Mouse (Mus musculus): ENCODE results near the gene Wfdc15a. TPM values are rescaled to one million over a fixed set of nuclear protein-coding genes. Genes with fewer than 3 reads are reported as not detected.

Wfdc15a gene
- total and polyA plus RNA-seq, 2 experiments: not detected

- DNase-seq (ENCODE audit: extremely low read depth, low read depth, low spot score): no peak
- H3K79me2 ChIP-seq (ENCODE audit: control insufficient read depth, insufficient read depth, low read length): no peaks in the 10 kb centered on the region
- TF ChIP-seq CTCF (IDR thresholded peaks at IDR 0.05; ENCODE audit: low read depth, low read length): no peak
- TF ChIP-seq POLR2A (IDR thresholded peaks at IDR 0.05; ENCODE audit: extremely low read depth, insufficient read depth, low read length): no peak
- H3K27me3 ChIP-seq (ENCODE audit: control insufficient read depth, insufficient read depth, low read length): no peaks in the 10 kb centered on the region
- H3K9ac ChIP-seq (ENCODE audit: low read depth, low read length): no peak overlapping the region
- no peak overlapping the region for H3K4me3 ChIP-seq (ENCODE audit: insufficient read depth, low read depth, low read length)
- H3K27ac ChIP-seq (replicated peaks; ENCODE audit: insufficient read depth, low read depth, low read length): no peak overlapping the region
- 47% methylated on average over 9 of the region's 9 CpGs for WGBS
- no peaks in the 10 kb centered on the region for H3K4me1 ChIP-seq (ENCODE audit: control insufficient read depth, insufficient read depth, low read length)
- H3K36me3 ChIP-seq (ENCODE audit: control insufficient read depth, insufficient read depth, low read length): no peaks in the 10 kb centered on the region
These were observed 15.7 kb downstream of the Wfdc15a start for GRCm38 (mm10) chr2:164184145-164184719.

DNA sequence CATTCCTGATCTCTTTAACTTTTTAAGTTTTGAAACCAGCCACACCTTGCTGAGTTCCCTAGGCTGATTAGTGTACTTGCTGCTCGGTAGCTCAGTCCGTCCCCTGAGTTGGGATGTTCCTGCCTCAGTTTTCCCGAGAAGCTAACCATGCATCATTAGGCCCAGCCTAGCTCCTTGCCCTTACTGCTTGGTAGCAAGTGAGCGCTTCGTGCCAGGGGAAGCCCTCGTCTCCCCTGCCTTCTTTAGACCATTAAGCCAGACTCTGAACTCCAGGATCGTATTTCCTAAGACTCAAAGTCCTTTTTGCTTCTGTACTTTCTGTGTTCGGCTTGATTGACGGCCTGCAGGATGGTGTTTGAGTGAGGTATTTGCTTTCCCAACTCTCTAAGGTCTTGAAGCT is 16.6 kb downstream of the Wfdc15a start:
- H3K27me3 ChIP-seq (ENCODE audit: control insufficient read depth, insufficient read depth, low read length): no peaks in the 10 kb centered on the region
- no peak overlapping the region for H3K27ac ChIP-seq (replicated peaks; ENCODE audit: insufficient read depth, low read depth, low read length)
- no peak overlapping the region for H3K4me3 ChIP-seq (ENCODE audit: insufficient read depth, low read depth, low read length)
- no peaks in the 10 kb centered on the region for H3K79me2 ChIP-seq (ENCODE audit: control insufficient read depth, insufficient read depth, low read length)
- no peak for DNase-seq (ENCODE audit: extremely low read depth, low read depth, low spot score)
- TF ChIP-seq POLR2A (IDR thresholded peaks at IDR 0.05; ENCODE audit: extremely low read depth, insufficient read depth, low read length): no peak
- no peak for TF ChIP-seq CTCF (IDR thresholded peaks at IDR 0.05; ENCODE audit: low read depth, low read length)
- no peaks in the 10 kb centered on the region for H3K36me3 ChIP-seq (ENCODE audit: control insufficient read depth, insufficient read depth, low read length)
- H3K4me1 ChIP-seq (ENCODE audit: control insufficient read depth, insufficient read depth, low read length): no peaks in the 10 kb centered on the region
- WGBS: 64% methylated on average over 9 of the region's 9 CpGs
- H3K9ac ChIP-seq (ENCODE audit: low read depth, low read length): no peak overlapping the region

- TF ChIP-seq POLR2A (IDR thresholded peaks at IDR 0.05; ENCODE audit: extremely low read depth, insufficient read depth, low read length) (no peak), CTCF (IDR thresholded peaks at IDR 0.05; ENCODE audit: low read depth, low read length) (no peak)
- no peak for DNase-seq (ENCODE audit: extremely low read depth, low read depth, low spot score)
- H3K27ac ChIP-seq (replicated peaks; ENCODE audit: insufficient read depth, low read depth, low read length): no peak within 1 kb of the TSS
- WGBS: 80% methylated on average over 7 of the region's 7 CpGs
- H3K9ac ChIP-seq (ENCODE audit: low read depth, low read length): no peak within 1 kb of the TSS
- no peaks in the 10 kb centered on the region for H3K4me1 ChIP-seq (ENCODE audit: control insufficient read depth, insufficient read depth, low read length)
- H3K79me2 ChIP-seq (ENCODE audit: control insufficient read depth, insufficient read depth, low read length): no peaks in the 10 kb centered on the region
- no peaks in the 10 kb centered on the region for H3K27me3 ChIP-seq (ENCODE audit: control insufficient read depth, insufficient read depth, low read length)
- H3K4me3 ChIP-seq (ENCODE audit: insufficient read depth, low read depth, low read length): no peak within 1 kb of the TSS
- H3K36me3 ChIP-seq (ENCODE audit: control insufficient read depth, insufficient read depth, low read length): no peaks in the 10 kb centered on the region
These were observed 17.2 kb downstream of the Wfdc15a start, which contains the start of gene Wfdc5 for GRCm38 (mm10) chr2:164182692-164183255. Gene Wfdc5 (minus strand): TSS chr2:164182742.

GRCm38 (mm10) chr2:164180770-164181169 is 19.2 kb downstream of the Wfdc15a start:
- 90% methylated on average over 4 of the region's 4 CpGs for WGBS
- TF ChIP-seq CTCF (IDR thresholded peaks at IDR 0.05; ENCODE audit: low read depth, low read length) (no peak), POLR2A (IDR thresholded peaks at IDR 0.05; ENCODE audit: extremely low read depth, insufficient read depth, low read length) (no peak)
- Histone ChIP-seq H3K79me2 (ENCODE audit: control insufficient read depth, insufficient read depth, low read length) (no peaks in the 10 kb centered on the region), H3K4me1 (ENCODE audit: control insufficient read depth, insufficient read depth, low read length) (no peaks in the 10 kb centered on the region), H3K4me3 (ENCODE audit: insufficient read depth, low read depth, low read length) (no peak overlapping the region), H3K27me3 (ENCODE audit: control insufficient read depth, insufficient read depth, low read length) (no peaks in the 10 kb centered on the region), H3K9ac (ENCODE audit: low read depth, low read length) (no peak overlapping the region), H3K27ac (replicated peaks; ENCODE audit: insufficient read depth, low read depth, low read length) (no peak overlapping the region), H3K36me3 (ENCODE audit: control insufficient read depth, insufficient read depth, low read length) (no peaks in the 10 kb centered on the region)
- no peak for DNase-seq (ENCODE audit: extremely low read depth, low read depth, low spot score)

- peak; percentile 20 for DNase-seq (ENCODE audit: extremely low read depth, low read depth, low spot score)
- Histone ChIP-seq H3K27ac (replicated peaks; ENCODE audit: insufficient read depth, low read depth, low read length) (no peak overlapping the region), H3K27me3 (ENCODE audit: control insufficient read depth, insufficient read depth, low read length) (no peaks in the 10 kb centered on the region), H3K4me1 (ENCODE audit: control insufficient read depth, insufficient read depth, low read length) (no peaks in the 10 kb centered on the region), H3K4me3 (ENCODE audit: insufficient read depth, low read depth, low read length) (no peak overlapping the region), H3K79me2 (ENCODE audit: control insufficient read depth, insufficient read depth, low read length) (no peaks in the 10 kb centered on the region), H3K36me3 (ENCODE audit: control insufficient read depth, insufficient read depth, low read length) (no peaks in the 10 kb centered on the region), H3K9ac (ENCODE audit: low read depth, low read length) (no peak overlapping the region)
- WGBS: 39% methylated on average over 3 of the region's 3 CpGs
- TF ChIP-seq CTCF (IDR thresholded peaks at IDR 0.05; ENCODE audit: low read depth, low read length) (peak; percentile 44), POLR2A (IDR thresholded peaks at IDR 0.05; ENCODE audit: extremely low read depth, insufficient read depth, low read length) (no peak)
These were observed 19.8 kb downstream of the Wfdc15a start for GRCm38 (mm10) chr2:164180124-164180523.

DNA sequence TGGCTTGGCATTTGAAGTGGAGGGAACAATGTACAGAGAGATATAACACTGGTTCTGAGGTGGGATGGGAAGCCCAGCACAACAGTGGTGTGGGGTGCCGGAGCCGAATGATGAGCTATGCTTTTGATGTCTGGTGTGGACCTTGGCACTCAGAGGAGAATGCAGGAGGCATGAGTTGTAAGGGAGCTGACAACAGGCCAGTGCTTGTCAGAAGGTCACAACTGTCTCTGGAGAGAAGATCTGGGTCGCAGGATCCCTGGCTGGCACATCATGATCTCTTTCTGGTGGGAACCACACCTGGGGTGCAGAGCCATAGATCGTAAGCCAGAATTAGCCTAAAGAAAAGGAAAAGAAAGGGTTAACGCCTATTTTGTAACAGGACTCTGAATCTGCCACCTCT is 22.1 kb downstream of the Wfdc15a start:
- no peaks in the 10 kb centered on the region for H3K4me1 ChIP-seq (ENCODE audit: control insufficient read depth, insufficient read depth, low read length)
- H3K4me3 ChIP-seq (ENCODE audit: insufficient read depth, low read depth, low read length): no peak overlapping the region
- H3K27me3 ChIP-seq (ENCODE audit: control insufficient read depth, insufficient read depth, low read length): no peaks in the 10 kb centered on the region
- no peak for DNase-seq (ENCODE audit: extremely low read depth, low read depth, low spot score)
- TF ChIP-seq CTCF (IDR thresholded peaks at IDR 0.05; ENCODE audit: low read depth, low read length): no peak
- TF ChIP-seq POLR2A (IDR thresholded peaks at IDR 0.05; ENCODE audit: extremely low read depth, insufficient read depth, low read length): no peak
- H3K9ac ChIP-seq (ENCODE audit: low read depth, low read length): no peak overlapping the region
- H3K79me2 ChIP-seq (ENCODE audit: control insufficient read depth, insufficient read depth, low read length): no peaks in the 10 kb centered on the region
- H3K27ac ChIP-seq (replicated peaks; ENCODE audit: insufficient read depth, low read depth, low read length): no peak overlapping the region
- WGBS: 77% methylated on average over 5 of the region's 5 CpGs
- H3K36me3 ChIP-seq (ENCODE audit: control insufficient read depth, insufficient read depth, low read length): no peaks in the 10 kb centered on the region

Measured in liver, adult 2 months (tissue).